Mouse (Mus musculus): ENCODE results near the gene Krt8.

The Krt8 gene

DNA sequence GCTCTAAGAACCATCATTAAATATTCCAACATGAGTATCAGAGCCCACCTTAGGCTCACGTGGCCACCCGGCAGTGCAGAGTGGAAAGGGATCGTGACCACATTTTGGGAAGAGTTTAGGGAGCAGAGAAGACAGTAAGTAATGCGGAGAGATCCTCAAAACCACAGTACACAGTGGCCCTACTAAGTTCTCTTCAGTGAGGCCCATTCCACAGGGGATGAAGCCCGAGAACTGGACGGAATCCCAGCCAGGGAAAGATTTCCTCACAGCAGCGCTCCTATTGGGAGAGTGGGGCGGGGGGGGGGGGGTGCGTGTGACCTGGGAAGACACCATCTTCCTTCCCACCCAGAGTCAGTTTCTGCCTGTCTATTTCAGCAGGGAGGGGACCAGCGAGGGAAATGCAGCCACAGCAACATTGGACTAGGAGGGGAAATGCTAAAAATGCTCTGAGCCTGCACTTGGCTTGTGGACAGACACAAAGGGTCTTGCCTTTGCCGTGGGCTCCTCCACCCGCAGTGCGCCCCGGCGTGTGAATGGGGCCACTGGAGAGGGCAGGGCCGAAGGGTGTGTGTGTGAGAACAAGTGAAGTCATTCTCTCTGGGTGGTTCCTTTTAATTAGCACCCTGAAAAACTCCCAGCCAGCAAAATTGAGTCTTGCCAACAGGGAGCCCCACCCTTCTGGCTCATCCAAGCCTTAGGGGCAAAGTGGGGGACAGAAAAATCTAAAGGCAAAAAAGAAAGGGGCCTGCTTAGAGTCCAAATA, 30.0 kb downstream of the Krt8 start:
- no peak for DNase-seq (ENCODE audit: low read depth)

GRCm38 (mm10) chr15:101973414-101974077, 30.7 kb downstream of the Krt8 start:
- DNase-seq (ENCODE audit: low read depth), result peak; percentile 94

DNA sequence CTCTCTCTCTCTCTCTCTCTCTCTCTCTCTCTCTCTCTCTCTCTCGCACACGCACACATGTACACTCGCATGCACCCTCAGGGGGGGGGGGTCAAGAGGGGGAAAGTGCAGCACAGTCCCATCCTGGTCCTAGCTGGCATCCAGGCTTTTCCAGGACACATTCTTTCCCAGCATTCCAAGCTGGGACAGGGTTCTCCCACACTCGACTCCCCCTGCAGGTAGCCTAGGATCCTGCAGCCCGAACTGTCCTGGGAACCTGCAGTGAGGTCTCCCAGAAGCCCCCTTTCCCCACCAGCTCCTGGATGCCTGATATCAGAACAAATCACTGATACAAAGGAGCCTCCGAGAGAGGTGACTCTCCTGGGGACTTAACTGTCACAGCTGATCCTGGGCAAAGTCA, 33.7 kb downstream of the Krt8 start:
- no peak for DNase-seq (ENCODE audit: low read depth)

- no peak for DNase-seq (ENCODE audit: low read depth)
Measured at GRCm38 (mm10) chr15:101966808-101967207, 37.5 kb downstream of the Krt8 start.

GRCm38 (mm10) chr15:101958891-101959290, 45.4 kb downstream of the Krt8 start:
- DNase-seq (ENCODE audit: low read depth), result no peak

DNA sequence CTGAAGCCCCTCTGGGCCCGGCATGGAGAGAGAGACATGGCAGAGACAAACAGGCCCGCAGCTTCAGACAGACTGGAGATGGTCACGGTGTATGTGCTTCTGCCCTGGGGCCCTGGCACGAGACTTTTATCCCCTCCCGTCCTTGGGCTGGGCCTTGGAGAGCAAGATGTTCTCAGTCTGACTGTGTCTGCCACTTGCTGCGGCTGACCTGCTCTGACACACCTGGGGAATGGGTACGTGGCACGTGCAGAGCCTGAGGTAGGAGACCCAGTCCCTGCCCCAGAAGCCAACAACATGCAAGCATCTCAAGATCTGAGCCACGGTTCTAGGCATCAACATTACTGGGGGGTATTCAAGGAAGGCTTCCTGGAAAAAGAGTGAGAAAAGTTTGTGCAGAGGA, 50.1 kb downstream of the Krt8 start, which contains the start of gene Krt78:
Gene Krt78 (minus strand): TSS at position 101 of the 400 bp plus-strand sequence.
- DNase-seq (ENCODE audit: low read depth), result no peak

GRCm38 (mm10) chr15:101952733-101953474, 51.4 kb downstream of the Krt8 start:
- DNase-seq (ENCODE audit: low read depth), result no peak
